Mouse (Mus musculus) myocyte (in vitro differentiated cells): ENCODE data around the gene Esrra.

ENCODE experiments used
- CEBPB ChIP-seq: IDR thresholded peaks from 2 replicates; pipeline ENCODE4 v1.6.1; 2011; ENCODE audit warnings: mild to moderate bottlenecking, moderate library complexity; ENCODE audit not compliant: poor library complexity, insufficient read depth, severe bottlenecking
- E2F4 ChIP-seq: IDR thresholded peaks from one replicate; pipeline ENCODE4 v1.6.1; 2011; ENCODE audit warnings: mild to moderate bottlenecking, control low read depth, moderate library complexity; ENCODE audit not compliant: insufficient read depth
- MAX ChIP-seq: IDR thresholded peaks from one replicate; pipeline ENCODE4 v1.6.1; 2011; ENCODE audit warnings: low read depth, mild to moderate bottlenecking, control low read depth
- MYOG ChIP-seq, 3 experiments: IDR thresholded peaks; one replicate each; pipeline ENCODE4 v1.6.1; 2011; ENCODE audit warnings: control low read depth in 2 of 3, low read depth in 2 of 3, mild to moderate bottlenecking in 2 of 3; ENCODE audit not compliant: insufficient read length in 2 of 3, control insufficient read depth in 1 of 3, insufficient read depth in 1 of 3
- POLR2A ChIP-seq: IDR thresholded peaks from one replicate; pipeline ENCODE4 v1.6.1; 2011; ENCODE audit warnings: low read depth, mild to moderate bottlenecking, control low read depth, moderate library complexity; ENCODE audit not compliant: insufficient read length
- USF1 ChIP-seq: IDR thresholded peaks from one replicate; pipeline ENCODE4 v1.6.1; 2011; ENCODE audit warnings: low read depth, mild to moderate bottlenecking, control low read depth, moderate library complexity

GRCm38 (mm10) chr19:6906199-6906598, 15.4 kb downstream of the Esrra start:
- TF ChIP-seq USF1 (no peak), E2F4 (no peak), POLR2A (no peak), MAX (no peak), MYOG (IDR thresholded peaks at IDR 0.05; ENCODE audit: control insufficient read depth in 1 of 3, insufficient read depth in 1 of 3, insufficient read length in 2 of 3, low read depth in 2 of 3) (no peak), CEBPB (no peak)
